Mouse (Mus musculus) heart, postnatal 0 days (tissue): ENCODE measurements around the gene Slc22a15. TPM values are rescaled to one million over a fixed set of nuclear protein-coding genes. Genes with fewer than 3 reads are reported as not detected.
A peak's percentile ranks its signal among the peaks of the same experiment; 100 is the strongest.

ENCODE experiments used
- ATAC-seq: fragments of 200-750 bp; cut with Nextera tagmentation; 2 replicates; pipeline ENCODE4 v1.8.0; 2017; ENCODE audit warnings: low read depth, moderate number of reproducible peaks, moderate library complexity; ENCODE audit not compliant: insufficient read depth
- DNase-seq: peaks from one replicate; pipeline ENCODE4 v3.0.0-alpha.2; 2016; ENCODE audit warnings: low spot score
- H3K27ac ChIP-seq: fragments of 300-500 bp; sonication (generic); 2 replicates; pipeline ENCODE4 v1.5.1; 2014; ENCODE audit warnings: low read depth, mild to moderate bottlenecking
- H3K27me3 ChIP-seq: fragments of 300-500 bp; sonication (generic); 2 replicates; pipeline ENCODE4 v1.6.1; 2014; ENCODE audit warnings: low read length, mixed read lengths; ENCODE audit not compliant: control insufficient read depth, insufficient read depth
- H3K36me3 ChIP-seq: fragments of 300-500 bp; sonication (generic); replicated peaks from 2 replicates; pipeline ENCODE4 v1.6.1; 2014; ENCODE audit warnings: low read length, mixed read lengths; ENCODE audit not compliant: control insufficient read depth, insufficient read depth
- H3K4me1 ChIP-seq: fragments of 300-500 bp; sonication (generic); 2 replicates; pipeline ENCODE4 v1.6.1; 2014; ENCODE audit warnings: antibody characterized with exemption; ENCODE audit not compliant: control insufficient read depth, insufficient read depth
- H3K4me2 ChIP-seq: fragments of 300-500 bp; sonication (generic); 2 replicates; pipeline ENCODE4 v1.6.1; 2014; ENCODE audit warnings: low read depth, mild to moderate bottlenecking, low read length, moderate library complexity
- H3K4me3 ChIP-seq: fragments of 300-500 bp; sonication (generic); 2 replicates; pipeline ENCODE4 v1.5.1; 2014; ENCODE audit warnings: low read depth, low read length
- H3K9ac ChIP-seq: fragments of 300-500 bp; sonication (generic); replicated peaks from 2 replicates; pipeline ENCODE4 v1.6.1; 2014; ENCODE audit warnings: low read depth, low read length, mixed read lengths
- H3K9me3 ChIP-seq: fragments of 300-500 bp; sonication (generic); replicated peaks from 2 replicates; pipeline ENCODE4 v1.6.1; 2016; ENCODE audit warnings: low read length; ENCODE audit not compliant: control insufficient read depth
- CTCF ChIP-seq: IDR thresholded peaks from 2 replicates; pipeline ENCODE4 v1.5.1; 2016; ENCODE audit warnings: antibody characterized with exemption, control low read depth, low read depth
- EP300 ChIP-seq: IDR thresholded peaks from 2 replicates; pipeline ENCODE4 v1.6.1; 2016; ENCODE audit warnings: antibody characterized with exemption, low read depth
- WGBS: fragments of 180-500 bp; shearing (Covaris S2); extraction: QIAGEN DNeasy Blood & Tissue Kit; methylation state at CpG from one replicate; pipeline ENCODE4 v1.1.7; 2014; 5-methylcytosine and 5-hydroxymethylcytosine counted together
- polyA plus RNA-seq: library from polyadenylated mRNA; unstranded; fragments of >200 nt; fragmentation: Nextera tagmentation; extraction: Ambion mirVana; gene quantifications from 2 replicates; pipeline ENCODE4 v1.2.1, GENCODE M21; 2015
- total RNA-seq: library from RNA; depleted of rRNA; stranded (reverse); fragments of >200 nt; gene quantifications from 2 replicates; pipeline ENCODE4 v1.2.3, GENCODE M21; 2014; ENCODE audit warnings: low replicate concordance; rRNA removed

Slc22a15 gene
- total and polyA plus RNA-seq, 2 experiments from 2014 or later = 3.2 to 11.0 TPM

GRCm38 (mm10) chr3:101811931-101812330 lies 112.3 kb downstream of the Slc22a15 start:
- no peak for ATAC-seq
- H3K36me3 ChIP-seq = no peaks in the 10 kb centered on the region
- H3K4me2 ChIP-seq = no peak overlapping the region
- no peaks in the 10 kb centered on the region for H3K27me3 ChIP-seq
- H3K9me3 ChIP-seq = no peaks in the 10 kb centered on the region
- TF ChIP-seq EP300 = no peak
- TF ChIP-seq CTCF = no peak
- WGBS = 67% methylated on average over 4 of the region's 4 CpGs
- no peak overlapping the region for H3K27ac ChIP-seq
- H3K9ac ChIP-seq = no peak overlapping the region
- DNase-seq = no peak
- no peak overlapping the region for H3K4me3 ChIP-seq
- H3K4me1 ChIP-seq = peaks cover 9% of the 10 kb centered on the region

- no peak for TF ChIP-seq EP300
- no peak for TF ChIP-seq CTCF
- peaks cover 28% of the 10 kb centered on the region for H3K4me1 ChIP-seq
Measured at GRCm38 (mm10) chr3:101807646-101808045, 116.6 kb downstream of the Slc22a15 start.

GRCm38 (mm10) chr3:101806941-101807340 lies 117.3 kb downstream of the Slc22a15 start:
- Histone ChIP-seq H3K4me3 (no peak overlapping the region), H3K27me3 (no peaks in the 10 kb centered on the region), H3K36me3 (no peaks in the 10 kb centered on the region), H3K9me3 (no peaks in the 10 kb centered on the region), H3K4me1 (peaks cover 33% of the 10 kb centered on the region), H3K9ac (no peak overlapping the region), H3K27ac (0 out of 2 replicates have a peak overlapping the region, but pooled peaks have one; percentile 13), H3K4me2 (no peak overlapping the region)
- TF ChIP-seq EP300 = no peak
- TF ChIP-seq CTCF = no peak
- DNase-seq (no peak), ATAC-seq (no peak)
- WGBS = 50% methylated on average over 4 of the region's 4 CpGs

More at GRCm38 (mm10) chr3:101807646-101808045, 116.6 kb downstream of the Slc22a15 start:
- Histone ChIP-seq H3K36me3 (no peaks in the 10 kb centered on the region), H3K4me3 (no peak overlapping the region), H3K27me3 (no peaks in the 10 kb centered on the region), H3K27ac (no peak overlapping the region), H3K9me3 (no peaks in the 10 kb centered on the region), H3K9ac (no peak overlapping the region), H3K4me2 (no peak overlapping the region)
- WGBS = 47% methylated on average over 6 of the region's 6 CpGs
- DNase-seq (no peak), ATAC-seq (no peak)

- no peak overlapping the region for H3K9ac ChIP-seq
- H3K4me1 ChIP-seq = peaks cover 41% of the 10 kb centered on the region
- H3K4me3 ChIP-seq = no peak overlapping the region
- peak; percentile 73 for ATAC-seq
- DNase-seq = peak; percentile 90
- H3K36me3 ChIP-seq = no peaks in the 10 kb centered on the region
- WGBS = 2% methylated on average over 16 of the region's 16 CpGs
- no peaks in the 10 kb centered on the region for H3K27me3 ChIP-seq
- TF ChIP-seq CTCF = peak; percentile 99
- no peak; the same call in 1 of the 2 replicates for TF ChIP-seq EP300
- H3K27ac ChIP-seq = peak overlapping the region; percentile 96
- H3K9me3 ChIP-seq = no peaks in the 10 kb centered on the region
- H3K4me2 ChIP-seq = 0 out of 2 replicates have a peak overlapping the region, but pooled peaks have one; percentile 11
Measured at GRCm38 (mm10) chr3:101806149-101806548, 118.1 kb downstream of the Slc22a15 start.

Other genes starting within 250 kb of the Slc22a15 start
- gene Mab21l3, start 75.5 kb downstream of the Slc22a15 start, total RNA-seq = 1.6 TPM in 1 of 2 replicates, not detected in the other
- 0.10 and 0.14 TPM in 2 replicates for gene Mab21l3, start 75.5 kb downstream of the Slc22a15 start, polyA plus RNA-seq
- gene Nhlh2, start 85.6 kb upstream of the Slc22a15 start, total RNA-seq = not detected in 2 replicates
- gene Nhlh2, start 85.6 kb upstream of the Slc22a15 start, polyA plus RNA-seq = not detected in 2 replicates
- 836 and 965 TPM in 2 replicates for gene Casq2, start 162.0 kb upstream of the Slc22a15 start, total RNA-seq
- 809 and 872 TPM in 2 replicates for gene Casq2, start 162.0 kb upstream of the Slc22a15 start, polyA plus RNA-seq